Mouse (Mus musculus): ENCODE data around the gene Ddx55. TPM values are rescaled to one million over a fixed set of nuclear protein-coding genes. Genes with fewer than 3 reads are reported as not detected.

Ddx55 gene
- 5.1 and 5.8 TPM in 2 replicates for polyA plus RNA-seq (2015; fragmentation: Nextera tagmentation; extraction: Ambion mirVana)

DNA sequence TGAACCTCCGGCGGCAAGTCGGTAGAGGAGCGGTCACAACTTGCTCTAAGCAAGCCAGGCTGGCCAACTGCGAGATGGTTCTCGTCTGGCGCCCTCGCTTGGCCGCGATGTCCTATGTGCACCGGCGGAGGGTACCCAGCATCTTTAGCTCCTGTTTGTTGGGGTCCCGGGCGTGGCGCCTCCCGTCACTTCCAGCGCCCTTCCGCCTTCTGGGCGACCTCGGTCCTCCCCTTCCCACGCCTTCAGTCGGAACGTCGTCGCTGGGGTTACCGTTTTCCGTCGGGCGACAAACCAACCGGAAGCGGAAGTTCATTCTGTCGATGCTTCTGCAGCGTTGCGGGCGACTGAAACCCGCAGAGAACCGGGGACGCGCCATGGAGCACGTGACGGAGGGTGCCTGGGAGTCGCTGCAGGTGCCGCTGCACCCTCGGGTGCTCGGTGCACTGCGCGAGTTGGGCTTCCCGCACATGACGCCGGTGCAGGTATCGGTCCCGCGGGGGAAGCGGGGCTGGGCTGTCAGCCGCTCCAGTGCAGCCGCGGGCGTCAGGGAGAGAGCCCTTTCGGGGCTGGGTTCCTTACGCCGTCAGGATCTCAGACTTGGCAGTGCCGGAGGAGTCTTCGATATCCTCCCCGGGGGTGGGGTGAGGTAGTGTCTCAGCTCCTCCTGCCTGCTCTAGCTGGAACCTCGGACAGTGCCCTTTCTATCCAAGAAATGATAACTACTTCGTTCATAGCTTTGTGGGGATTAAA is at the start of gene Ddx55:
Gene Ddx55, plus strand, starts transcription at position 307 of the 750 bp plus-strand sequence.
- peak; percentile 84 for ATAC-seq (ENCODE audit: insufficient read depth)
- Histone ChIP-seq H3K36me3 (replicated peaks) (peaks cover 48% of the 10 kb centered on the region), H3K4me3 (replicated peaks) (peak within 1 kb of the TSS; percentile 75), H3K4me2 (peak within 1 kb of the TSS; percentile 82), H3K4me1 (replicated peaks) (peaks cover 21% of the 10 kb centered on the region), H3K27ac (replicated peaks) (peak within 1 kb of the TSS; percentile 77), H3K27me3 (no peaks in the 10 kb centered on the region), H3K9ac (peak within 1 kb of the TSS; percentile 75), H3K9me3 (replicated peaks) (no peaks in the 10 kb centered on the region)
- under 1% methylated on average over 66 of the region's 66 CpGs for WGBS (ENCODE audit: insufficient replicate concordance)

DNA sequence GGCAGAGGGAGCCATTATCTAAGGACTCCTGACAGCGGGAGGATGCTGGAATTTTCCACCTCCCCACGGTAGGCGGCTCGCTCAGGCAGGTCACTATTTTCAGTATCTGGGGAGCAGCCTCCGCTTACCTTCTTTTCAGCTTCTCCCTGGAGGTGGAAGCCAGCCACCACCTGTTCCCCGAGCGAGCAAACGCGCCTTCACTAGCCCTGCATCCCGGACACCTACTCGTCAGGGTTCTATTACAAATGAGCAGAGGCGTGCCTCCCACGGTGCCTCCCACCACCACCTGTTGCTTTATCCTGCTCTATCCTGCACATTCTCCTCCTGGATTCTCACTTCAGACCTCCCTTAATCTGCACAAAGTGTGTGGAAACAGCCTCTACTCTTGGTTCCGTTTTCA is 48.9 kb upstream of the Ddx55 start:
- Histone ChIP-seq H3K4me3 (replicated peaks) (no peak overlapping the region), H3K4me1 (replicated peaks) (peaks cover 9% of the 10 kb centered on the region), H3K36me3 (replicated peaks) (no peaks in the 10 kb centered on the region), H3K9ac (no peak overlapping the region), H3K9me3 (replicated peaks) (no peaks in the 10 kb centered on the region), H3K4me2 (no peak overlapping the region), H3K27me3 (no peaks in the 10 kb centered on the region), H3K27ac (replicated peaks) (no peak overlapping the region)
- no peak for ATAC-seq (ENCODE audit: insufficient read depth)
- 69% methylated on average over 14 of the region's 14 CpGs for whole genome bisulfite sequencing (ENCODE audit: insufficient replicate concordance)

- Histone ChIP-seq H3K9me3 (replicated peaks) (no peaks in the 10 kb centered on the region), H3K4me2 (no peak overlapping the region), H3K9ac (no peak overlapping the region), H3K27ac (replicated peaks) (no peak overlapping the region), H3K36me3 (replicated peaks) (no peaks in the 10 kb centered on the region), H3K27me3 (no peaks in the 10 kb centered on the region), H3K4me1 (replicated peaks) (no peaks in the 10 kb centered on the region), H3K4me3 (replicated peaks) (no peak overlapping the region)
- ATAC-seq (ENCODE audit: insufficient read depth): no peak
- WGBS (ENCODE audit: insufficient replicate concordance): 77% methylated on average over 4 of the region's 4 CpGs
Measured at GRCm38 (mm10) chr5:124505235-124505634, 47.4 kb upstream of the Ddx55 start.

DNA sequence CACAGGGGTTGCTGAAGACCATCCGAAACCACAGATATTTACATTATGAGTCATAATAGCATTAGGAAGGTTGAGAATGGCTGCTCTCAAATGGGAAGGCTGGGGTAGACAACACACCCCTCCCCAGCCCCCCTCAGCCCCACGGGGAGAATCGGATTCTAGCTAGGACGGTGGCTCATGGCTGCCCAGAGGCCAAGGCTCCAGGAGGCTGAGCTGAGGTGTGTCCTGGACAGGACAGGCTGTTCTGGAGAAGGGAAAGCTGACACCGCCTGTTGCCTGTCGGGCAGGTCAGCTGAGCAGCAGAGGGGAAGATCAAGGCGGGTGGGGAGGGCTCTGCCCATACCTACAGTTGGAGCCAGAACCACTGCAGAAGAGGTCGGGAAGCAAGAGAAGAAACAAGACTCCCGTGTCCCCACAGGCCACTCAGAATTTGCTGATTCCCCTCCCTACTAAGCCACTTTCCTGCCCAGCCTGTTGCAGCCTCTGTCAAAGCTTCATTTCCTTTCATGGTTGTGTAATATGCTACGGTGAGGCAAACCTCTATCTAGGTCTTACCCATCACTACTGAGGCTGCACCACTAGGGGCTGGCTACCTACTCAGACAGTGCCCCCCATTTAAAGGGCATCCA is 45.8 kb upstream of the Ddx55 start:
- no peak for ATAC-seq (ENCODE audit: insufficient read depth)

GRCm38 (mm10) chr5:124509200-124509599 is 43.5 kb upstream of the Ddx55 start:
- Histone ChIP-seq H3K4me3 (replicated peaks) (no peak overlapping the region), H3K36me3 (replicated peaks) (no peaks in the 10 kb centered on the region), H3K4me1 (replicated peaks) (no peaks in the 10 kb centered on the region), H3K27me3 (no peaks in the 10 kb centered on the region), H3K27ac (replicated peaks) (no peak overlapping the region), H3K9me3 (replicated peaks) (no peaks in the 10 kb centered on the region), H3K4me2 (no peak overlapping the region), H3K9ac (no peak overlapping the region)
- WGBS (ENCODE audit: insufficient replicate concordance): 76% methylated on average over 6 of the region's 6 CpGs
- no peak for ATAC-seq (ENCODE audit: insufficient read depth)

More for the DNA sequence above, 45.8 kb upstream of the Ddx55 start:
- H3K9me3 ChIP-seq (replicated peaks): no peaks in the 10 kb centered on the region
- WGBS (ENCODE audit: insufficient replicate concordance): 35% methylated on average over 10 of the region's 10 CpGs
- H3K36me3 ChIP-seq (replicated peaks): no peaks in the 10 kb centered on the region
- no peak overlapping the region for H3K4me2 ChIP-seq
- no peaks in the 10 kb centered on the region for H3K27me3 ChIP-seq
- H3K9ac ChIP-seq: no peak overlapping the region
- H3K4me3 ChIP-seq (replicated peaks): no peak overlapping the region
- H3K27ac ChIP-seq (replicated peaks): no peak overlapping the region
- no peaks in the 10 kb centered on the region for H3K4me1 ChIP-seq (replicated peaks)

DNA sequence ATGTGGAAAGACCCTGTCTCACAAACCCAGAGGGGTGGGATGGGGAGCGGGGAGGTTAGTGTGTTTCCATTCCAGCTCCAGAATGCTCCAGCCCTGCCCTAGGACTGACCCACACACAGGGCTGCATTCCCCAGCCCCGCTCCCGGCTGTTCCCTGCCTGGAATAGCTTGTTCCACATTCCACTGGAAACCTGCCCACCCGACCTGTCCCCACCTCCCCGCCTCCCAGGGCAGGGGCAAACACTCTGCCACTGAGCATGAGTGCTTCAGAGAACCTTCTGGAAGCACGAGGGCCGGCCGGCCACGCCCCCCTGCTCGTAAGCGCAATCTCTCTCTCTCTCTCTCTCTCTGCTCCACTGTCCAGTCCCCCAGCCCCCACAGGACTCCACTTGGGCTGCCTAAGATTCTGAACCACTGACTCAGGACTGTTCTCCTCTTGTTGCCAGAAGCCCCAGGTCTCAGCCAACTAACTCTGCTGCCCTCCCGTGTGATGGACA is 42.9 kb upstream of the Ddx55 start:
- Histone ChIP-seq H3K4me3 (replicated peaks) (no peak overlapping the region), H3K4me2 (no peak overlapping the region), H3K27ac (replicated peaks) (no peak overlapping the region), H3K4me1 (replicated peaks) (no peaks in the 10 kb centered on the region), H3K9ac (no peak overlapping the region), H3K27me3 (no peaks in the 10 kb centered on the region), H3K36me3 (replicated peaks) (no peaks in the 10 kb centered on the region), H3K9me3 (replicated peaks) (no peaks in the 10 kb centered on the region)
- ATAC-seq (ENCODE audit: insufficient read depth): no peak
- 69% methylated on average over 12 of the region's 12 CpGs for WGBS (ENCODE audit: insufficient replicate concordance)

DNA sequence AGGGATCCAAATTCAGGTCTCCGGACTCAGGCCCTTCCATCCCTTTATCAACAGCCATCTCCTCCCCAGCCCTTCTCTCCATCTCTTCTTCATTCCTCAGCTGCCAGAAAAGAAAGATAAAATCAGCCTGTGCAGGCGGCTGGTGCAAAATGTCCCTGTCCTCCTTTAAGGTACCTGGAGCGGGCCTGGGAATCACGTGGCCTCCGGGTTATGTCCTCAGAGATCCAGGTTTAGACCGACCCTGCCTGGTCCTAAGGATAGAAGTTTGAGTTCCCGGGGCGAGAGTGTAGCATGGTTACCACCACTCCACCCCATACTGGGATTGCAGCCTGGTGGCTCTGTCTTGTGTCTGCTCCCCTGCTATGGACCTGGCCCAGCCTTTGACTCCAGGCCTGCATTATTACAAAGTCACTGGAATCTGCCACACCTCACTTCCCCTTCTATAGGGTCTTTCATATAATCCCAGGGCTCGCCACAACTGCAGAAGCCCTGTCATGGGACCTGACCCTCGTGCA is 42.1 kb upstream of the Ddx55 start:
- no peaks in the 10 kb centered on the region for H3K36me3 ChIP-seq (replicated peaks)
- no peak overlapping the region for H3K9ac ChIP-seq
- no peaks in the 10 kb centered on the region for H3K27me3 ChIP-seq
- no peak overlapping the region for H3K4me2 ChIP-seq
- no peaks in the 10 kb centered on the region for H3K4me1 ChIP-seq (replicated peaks)
- no peak overlapping the region for H3K27ac ChIP-seq (replicated peaks)
- H3K4me3 ChIP-seq (replicated peaks): no peak overlapping the region
- WGBS (ENCODE audit: insufficient replicate concordance): 67% methylated on average over 10 of the region's 10 CpGs
- ATAC-seq (ENCODE audit: insufficient read depth): no peak
- no peaks in the 10 kb centered on the region for H3K9me3 ChIP-seq (replicated peaks)

- Histone ChIP-seq H3K9ac (no peak overlapping the region), H3K4me1 (replicated peaks) (no peaks in the 10 kb centered on the region), H3K36me3 (replicated peaks) (no peaks in the 10 kb centered on the region), H3K4me2 (no peak overlapping the region), H3K27ac (replicated peaks) (no peak overlapping the region), H3K4me3 (replicated peaks) (no peak overlapping the region), H3K27me3 (no peaks in the 10 kb centered on the region), H3K9me3 (replicated peaks) (no peaks in the 10 kb centered on the region)
- ATAC-seq (ENCODE audit: insufficient read depth): no peak
- WGBS (ENCODE audit: insufficient replicate concordance): 65% methylated on average over 5 of the region's 5 CpGs
Measured at GRCm38 (mm10) chr5:124515789-124516188, 36.9 kb upstream of the Ddx55 start.

GRCm38 (mm10) chr5:124518648-124519047 is 34.0 kb upstream of the Ddx55 start:
- H3K4me2 ChIP-seq: no peak overlapping the region
- H3K27ac ChIP-seq (replicated peaks): no peak overlapping the region
- no peak overlapping the region for H3K4me3 ChIP-seq (replicated peaks)
- no peak for ATAC-seq (ENCODE audit: insufficient read depth)
- WGBS (ENCODE audit: insufficient replicate concordance): 80% methylated on average over 10 of the region's 10 CpGs
- no peaks in the 10 kb centered on the region for H3K27me3 ChIP-seq
- H3K36me3 ChIP-seq (replicated peaks): no peaks in the 10 kb centered on the region
- no peak overlapping the region for H3K9ac ChIP-seq
- H3K9me3 ChIP-seq (replicated peaks): no peaks in the 10 kb centered on the region
- no peaks in the 10 kb centered on the region for H3K4me1 ChIP-seq (replicated peaks)

DNA sequence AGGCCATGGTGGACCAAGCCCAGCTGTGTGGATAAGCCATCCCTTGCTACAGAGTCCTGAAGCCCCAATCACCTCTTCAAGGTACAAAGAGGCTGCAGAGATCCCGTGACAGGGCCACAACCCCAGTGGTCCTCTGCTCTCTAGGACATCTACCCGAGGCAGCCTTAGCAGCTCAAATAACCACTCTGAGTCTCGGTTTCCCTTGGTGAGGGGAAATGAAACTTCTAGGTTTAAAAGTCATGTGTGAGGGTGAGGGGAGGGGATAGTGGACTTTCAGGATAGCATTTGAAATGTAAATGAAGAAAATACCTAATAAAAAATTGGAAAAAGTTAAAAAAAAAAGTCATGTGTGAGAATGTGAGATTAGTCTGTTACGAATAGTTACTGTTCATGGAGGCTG is 31.1 kb upstream of the Ddx55 start:
- Histone ChIP-seq H3K36me3 (replicated peaks) (no peaks in the 10 kb centered on the region), H3K4me3 (replicated peaks) (no peak overlapping the region), H3K4me1 (replicated peaks) (no peaks in the 10 kb centered on the region), H3K9ac (no peak overlapping the region), H3K4me2 (no peak overlapping the region), H3K27ac (replicated peaks) (no peak overlapping the region), H3K27me3 (no peaks in the 10 kb centered on the region), H3K9me3 (replicated peaks) (no peaks in the 10 kb centered on the region)
- no peak for ATAC-seq (ENCODE audit: insufficient read depth)
- 58% methylated on average over 4 of the region's 4 CpGs for WGBS (ENCODE audit: insufficient replicate concordance)

GRCm38 (mm10) chr5:124523032-124523431 is 29.6 kb upstream of the Ddx55 start:
- Histone ChIP-seq H3K36me3 (replicated peaks) (no peaks in the 10 kb centered on the region), H3K4me3 (replicated peaks) (no peak overlapping the region), H3K4me1 (replicated peaks) (0 out of 2 replicates have a peak, but pooled peaks cover 2% of the 10 kb centered on the region), H3K4me2 (no peak overlapping the region), H3K27me3 (peaks cover under 1% of the 10 kb centered on the region; the same call in 1 of the 2 replicates), H3K27ac (replicated peaks) (no peak overlapping the region), H3K9ac (no peak overlapping the region), H3K9me3 (replicated peaks) (no peaks in the 10 kb centered on the region)
- WGBS (ENCODE audit: insufficient replicate concordance): 88% methylated on average over 8 of the region's 8 CpGs
- no peak for ATAC-seq (ENCODE audit: insufficient read depth)
